Mouse (Mus musculus) testis, adult 2 months (tissue): ENCODE results near the gene Tstd3. TPM values are rescaled to one million over a fixed set of nuclear protein-coding genes. Genes with fewer than 3 reads are reported as not detected.

Experiments
- H3K27ac ChIP-seq: fragments of 200-500 bp; 2 replicates; pipeline ENCODE4 v1.5.1; 2012; ENCODE audit warnings: low read depth, low read length; ENCODE audit not compliant: control insufficient read depth, insufficient read depth
- H3K27me3 ChIP-seq: fragments of 200-500 bp; 2 replicates; pipeline ENCODE4 v1.6.1; 2012; ENCODE audit warnings: mild to moderate bottlenecking, low read length, moderate library complexity; ENCODE audit not compliant: control insufficient read depth, insufficient read depth
- H3K36me3 ChIP-seq: fragments of 200-500 bp; 2 replicates; pipeline ENCODE4 v1.6.1; 2012; ENCODE audit warnings: mild to moderate bottlenecking, low read length; ENCODE audit not compliant: control insufficient read depth, insufficient read depth
- H3K4me1 ChIP-seq: fragments of 200-500 bp; 2 replicates; pipeline ENCODE4 v1.6.1; 2012; ENCODE audit warnings: low read length; ENCODE audit not compliant: control insufficient read depth, insufficient read depth
- H3K4me3 ChIP-seq: fragments of 200-500 bp; 2 replicates; pipeline ENCODE4 v1.5.1; 2012; ENCODE audit warnings: low read depth, mild to moderate bottlenecking, low read length, moderate library complexity, mixed read lengths; ENCODE audit not compliant: control insufficient read depth
- CTCF ChIP-seq: fragments of 200-500 bp; IDR thresholded peaks from 2 replicates; pipeline ENCODE4 v1.5.1; 2012; ENCODE audit warnings: low read depth, mild to moderate bottlenecking, inconsistent platforms, low read length, moderate library complexity; ENCODE audit not compliant: control insufficient read depth, insufficient read depth, insufficient replicate concordance
- POLR2A ChIP-seq: fragments of 200-500 bp; IDR thresholded peaks from 2 replicates; pipeline ENCODE4 v1.6.1; 2012; ENCODE audit warnings: low read depth, mild to moderate bottlenecking, inconsistent platforms, low read length, moderate library complexity; ENCODE audit not compliant: control insufficient read depth
- polyA plus RNA-seq: library from polyadenylated mRNA; depleted of rRNA; stranded (reverse); fragments of >200 nt; gene quantifications from 2 replicates; pipeline ENCODE4 v1.2.3, GENCODE M21; 2012; rRNA removed

The Tstd3 gene
- 1.9 and 2.8 TPM in 2 replicates for polyA plus RNA-seq

GRCm38 (mm10) chr4:21766863-21767304, at the start of gene Tstd3, which contains the start of gene Usp45:
Gene Tstd3, minus strand, starts transcription at chr4:21767212.
Gene Usp45, plus strand, starts transcription at chr4:21767156.
- Histone ChIP-seq H3K4me3 (peak within 1 kb of the TSS; percentile 95), H3K27me3 (no peaks in the 10 kb centered on the region), H3K4me1 (peaks cover 2% of the 10 kb centered on the region; the same call in 1 of the 2 replicates), H3K27ac (0 out of 2 replicates have a peak within 1 kb of the TSS, but pooled peaks have one; percentile 12), H3K36me3 (no peaks in the 10 kb centered on the region)
- TF ChIP-seq CTCF: peak; percentile 81
- TF ChIP-seq POLR2A: peak; percentile 58; the same call in 1 of the 2 replicates

DNA sequence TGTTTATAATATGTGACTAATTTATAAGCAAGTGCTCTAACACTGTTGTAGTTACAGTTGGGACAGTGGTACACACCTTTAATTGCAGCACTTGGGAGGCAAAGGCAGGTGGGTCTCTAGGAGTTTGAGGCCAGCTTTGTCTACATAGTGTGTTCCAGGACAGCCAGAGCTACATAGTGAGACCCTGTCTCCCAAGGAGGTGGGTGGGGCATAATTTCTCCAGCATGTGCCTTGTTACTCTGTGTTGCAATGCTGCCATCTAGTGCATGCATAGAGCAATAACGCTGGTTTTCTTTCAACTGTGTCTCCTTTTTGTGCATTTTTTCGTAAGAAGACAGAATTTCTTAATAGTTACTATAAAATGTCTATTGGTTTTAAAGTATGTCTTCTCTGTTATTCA, 47.0 kb upstream of the Tstd3 start:
- no peak overlapping the region for H3K4me3 ChIP-seq
- no peaks in the 10 kb centered on the region for H3K36me3 ChIP-seq
- H3K4me1 ChIP-seq: no peaks in the 10 kb centered on the region
- H3K27me3 ChIP-seq: no peaks in the 10 kb centered on the region
- H3K27ac ChIP-seq: no peak overlapping the region
- TF ChIP-seq POLR2A: no peak
- TF ChIP-seq CTCF: peak; percentile 7; the same call in 1 of the 2 replicates

DNA sequence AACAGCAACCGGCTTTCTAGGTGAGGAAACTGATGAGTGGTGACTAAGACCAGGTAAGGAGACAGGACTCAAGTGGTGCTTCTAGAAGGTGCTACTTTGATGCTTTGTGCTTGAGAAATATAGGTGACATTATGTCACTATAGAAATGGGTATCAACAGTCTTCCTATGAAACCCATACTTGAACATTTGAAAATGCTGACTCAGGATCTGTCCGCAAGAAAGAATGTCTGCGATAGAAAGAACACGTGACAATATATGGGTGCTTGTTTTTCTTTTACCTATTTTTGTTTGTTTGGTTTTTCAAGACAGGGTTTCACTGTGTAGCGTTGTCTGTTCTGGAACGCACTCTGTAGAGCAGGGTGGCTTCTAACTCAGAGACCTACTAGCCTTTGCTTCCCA, 45.6 kb upstream of the Tstd3 start:
- TF ChIP-seq CTCF: no peak
- TF ChIP-seq POLR2A: no peak
- Histone ChIP-seq H3K27me3 (no peaks in the 10 kb centered on the region), H3K4me1 (no peaks in the 10 kb centered on the region), H3K36me3 (no peaks in the 10 kb centered on the region), H3K27ac (no peak overlapping the region), H3K4me3 (no peak overlapping the region)

GRCm38 (mm10) chr4:21810608-21811007, 43.6 kb upstream of the Tstd3 start:
- TF ChIP-seq POLR2A: no peak
- no peak for TF ChIP-seq CTCF
- no peak overlapping the region for H3K27ac ChIP-seq
- H3K27me3 ChIP-seq: no peaks in the 10 kb centered on the region
- H3K4me1 ChIP-seq: no peaks in the 10 kb centered on the region
- H3K36me3 ChIP-seq: no peaks in the 10 kb centered on the region
- H3K4me3 ChIP-seq: no peak overlapping the region

GRCm38 (mm10) chr4:21807204-21807603, 40.2 kb upstream of the Tstd3 start:
- Histone ChIP-seq H3K4me3 (no peak overlapping the region), H3K36me3 (no peaks in the 10 kb centered on the region), H3K27me3 (no peaks in the 10 kb centered on the region), H3K27ac (no peak overlapping the region), H3K4me1 (no peaks in the 10 kb centered on the region)
- no peak for TF ChIP-seq POLR2A
- TF ChIP-seq CTCF: no peak

DNA sequence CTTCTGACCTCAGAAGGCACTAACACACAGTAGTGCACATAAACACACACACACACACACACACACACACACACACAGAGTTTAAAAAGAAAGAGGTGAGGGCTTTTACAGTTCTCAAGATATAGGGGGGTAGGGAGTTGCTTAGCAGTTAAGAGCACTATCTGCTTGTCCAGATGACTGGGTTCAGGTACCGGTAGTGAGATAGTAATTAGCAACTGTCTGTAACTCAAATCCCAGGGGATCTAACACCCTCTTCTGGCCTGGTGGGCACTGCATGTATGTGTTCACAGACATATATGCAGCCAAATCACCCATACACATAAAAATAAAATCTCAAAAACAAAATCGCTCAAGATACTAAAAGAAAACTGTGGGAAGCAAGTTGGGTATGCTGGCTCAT, 34.6 kb upstream of the Tstd3 start:
- H3K27ac ChIP-seq: no peak overlapping the region
- TF ChIP-seq CTCF (no peak), POLR2A (no peak)
- H3K4me3 ChIP-seq: no peak overlapping the region
- no peaks in the 10 kb centered on the region for H3K4me1 ChIP-seq
- no peaks in the 10 kb centered on the region for H3K36me3 ChIP-seq
- no peaks in the 10 kb centered on the region for H3K27me3 ChIP-seq

GRCm38 (mm10) chr4:21801013-21801412, 34.0 kb upstream of the Tstd3 start:
- H3K36me3 ChIP-seq: no peaks in the 10 kb centered on the region

More at GRCm38 (mm10) chr4:21801013-21801412, 34.0 kb upstream of the Tstd3 start:
- no peak overlapping the region for H3K4me3 ChIP-seq
- TF ChIP-seq CTCF (no peak), POLR2A (no peak)
- H3K27ac ChIP-seq: no peak overlapping the region
- no peaks in the 10 kb centered on the region for H3K4me1 ChIP-seq
- H3K27me3 ChIP-seq: no peaks in the 10 kb centered on the region
